Mouse (Mus musculus) brain, embryonic 14.5 days (tissue): Measurements from ENCODE around the gene Slc15a2.

Experiments
- CTCF ChIP-seq: fragments of 200-500 bp; IDR thresholded peaks from 2 replicates; pipeline ENCODE4 v1.5.1; 2012; ENCODE audit warnings: inconsistent platforms, mild to moderate bottlenecking, moderate library complexity, borderline replicate concordance; ENCODE audit not compliant: insufficient read depth, insufficient read length; ENCODE audit errors: extremely low read depth
- POLR2A ChIP-seq: fragments of 200-500 bp; IDR thresholded peaks from 2 replicates; pipeline ENCODE4 v1.6.1; 2012; ENCODE audit warnings: mild to moderate bottlenecking, inconsistent platforms, borderline replicate concordance; ENCODE audit not compliant: poor library complexity, insufficient read depth, insufficient read length, severe bottlenecking; ENCODE audit errors: extremely low read depth

GRCm38 (mm10) chr16:36794976-36795375, 10.2 kb upstream of the Slc15a2 start:
- TF ChIP-seq CTCF: no peak
- no peak for TF ChIP-seq POLR2A
